Mouse (Mus musculus): ENCODE results near the gene Eps8l1. TPM values are rescaled to one million over a fixed set of nuclear protein-coding genes. Genes with fewer than 3 reads are reported as not detected.
A peak's percentile ranks its signal among the peaks of the same experiment; 100 is the strongest.

The Eps8l1 gene
- total and polyA plus RNA-seq, 3 experiments: 0.01 to 0.19 TPM; not detected in 1

GRCm38 (mm10) chr7:4501558-4502397 lies 41.3 kb downstream of the Eps8l1 start, which contains the start of gene Ppp1r12c (continued):
- TF ChIP-seq HCFC1 (IDR thresholded peaks at IDR 0.05; ENCODE audit: low read depth, low read length): peak; percentile 89
- peak; percentile 6; the same call in 1 of the 2 replicates for TF ChIP-seq ETS1 (IDR thresholded peaks at IDR 0.05; ENCODE audit: low read depth, low read length)
- 0 out of 2 replicates have a peak, but pooled peaks have one; percentile 20 for TF ChIP-seq NRF1 (IDR thresholded peaks at IDR 0.05; ENCODE audit: insufficient read depth, low read depth, low read length, poor library complexity, severe bottlenecking)
- peak; percentile 73 to 91 for TF ChIP-seq POLR2A (IDR thresholded peaks at IDR 0.05; ENCODE audit: control insufficient read depth in 1 of 2, insufficient read depth in 1 of 2, low read depth in 1 of 2, low read length in 2 of 2, poor library complexity in 1 of 2)
- no peak for TF ChIP-seq E2F4 (IDR thresholded peaks at IDR 0.05; ENCODE audit: borderline replicate concordance, low read depth, low read length)
- TF ChIP-seq POLR2AphosphoS2 (IDR thresholded peaks at IDR 0.05; ENCODE audit: low read length): 0 out of 2 replicates have a peak, but pooled peaks have one; percentile 55
- peak; percentile 35; the same call in 1 of the 2 replicates for TF ChIP-seq BHLHE40 (IDR thresholded peaks at IDR 0.05; ENCODE audit: borderline replicate concordance, low read depth, low read length)
- TF ChIP-seq ZKSCAN1 (IDR thresholded peaks at IDR 0.05; ENCODE audit: low read depth, low read length): no peak
- 0 out of 2 replicates have a peak, but pooled peaks have one; percentile 9 for TF ChIP-seq MYB (IDR thresholded peaks at IDR 0.05; ENCODE audit: low read depth, low read length)
- TF ChIP-seq CTCF (IDR thresholded peaks at IDR 0.05 in 2 of 3, conservative IDR thresholded peaks at IDR 0.05 in 1 of 3; ENCODE audit: control insufficient read depth in 1 of 3, insufficient read depth in 1 of 3, low read depth in 2 of 3, low read length in 3 of 3, poor library complexity in 1 of 3, severe bottlenecking in 1 of 3): 0 out of 6 replicates have a peak, but pooled peaks of 1 of the 3 experiments have one; percentile 0
- peak; percentile 35; the same call in 1 of the 2 replicates for TF ChIP-seq GATA1 (IDR thresholded peaks at IDR 0.05; ENCODE audit: low read depth, low read length)
- peak; percentile 84 for TF ChIP-seq KAT2A (conservative IDR thresholded peaks at IDR 0.05; ENCODE audit: low read depth, low read length)
- TF ChIP-seq USF1 (IDR thresholded peaks at IDR 0.05; ENCODE audit: low read depth, low read length): no peak

GRCm38 (mm10) chr7:4502421-4503090 lies 42.1 kb downstream of the Eps8l1 start:
- peaks cover 41% of the 10 kb centered on the region for H3K79me2 ChIP-seq (ENCODE audit: control insufficient read depth, insufficient read depth, low read length, poor library complexity)
- peak overlapping the region; percentile 93 for H3K9ac ChIP-seq (ENCODE audit: control insufficient read depth, low read depth, low read length, poor library complexity, severe bottlenecking)
- no peaks in the 10 kb centered on the region for H3K9me3 ChIP-seq (replicated peaks; ENCODE audit: insufficient read depth, low read length)
- peaks cover 1 to 34% of the 10 kb centered on the region in 2 experiments; a peak in 3 of 4 replicates for H3K36me3 ChIP-seq (ENCODE audit: control insufficient read depth in 1 of 2, insufficient read depth in 2 of 2, low read length in 2 of 2)
- peak overlapping the region; percentile 90 to 92 for H3K4me3 ChIP-seq (ENCODE audit: control insufficient read depth in 1 of 2, insufficient read depth in 1 of 2, low read depth in 2 of 2, low read length in 2 of 2)
- no peaks in the 10 kb centered on the region for H3K27me3 ChIP-seq (ENCODE audit: control insufficient read depth in 1 of 2, insufficient read depth in 2 of 2, low read length in 2 of 2)
- H3K27ac ChIP-seq (ENCODE audit: control insufficient read depth, low read depth, low read length): peak overlapping the region; percentile 87
- H3K4me1 ChIP-seq (ENCODE audit: control insufficient read depth in 1 of 2, insufficient read depth in 2 of 2, low read length in 2 of 2): peaks cover 10 to 40% of the 10 kb centered on the region in 2 experiments
- DNase-seq (ENCODE audit: low read depth, low spot score): peak; percentile 87
- TF ChIP-seq TBP (IDR thresholded peaks at IDR 0.05; ENCODE audit: low read depth, low read length) (no peak), ZKSCAN1 (IDR thresholded peaks at IDR 0.05; ENCODE audit: low read depth, low read length) (no peak), CTCF (IDR thresholded peaks at IDR 0.05 in 2 of 3, conservative IDR thresholded peaks at IDR 0.05 in 1 of 3; ENCODE audit: control insufficient read depth in 1 of 3, insufficient read depth in 1 of 3, low read depth in 2 of 3, low read length in 3 of 3, poor library complexity in 1 of 3, severe bottlenecking in 1 of 3) (no peak), MAX (IDR thresholded peaks at IDR 0.05; ENCODE audit: low read length) (peak; percentile 71; the same call in 1 of the 2 replicates), MAZ (IDR thresholded peaks at IDR 0.05; ENCODE audit: low read depth, low read length) (peak; percentile 50; the same call in 1 of the 2 replicates), RCOR1 (IDR thresholded peaks at IDR 0.05; ENCODE audit: low read depth, low read length) (no peak), KAT2A (conservative IDR thresholded peaks at IDR 0.05; ENCODE audit: low read depth, low read length) (peak; percentile 92), TAL1 (IDR thresholded peaks at IDR 0.05; ENCODE audit: low read length) (no peak), EP300 (IDR thresholded peaks at IDR 0.05; ENCODE audit: low read depth in 1 of 2, low read length in 2 of 2) (no peak), TCF12 (IDR thresholded peaks at IDR 0.05; ENCODE audit: low read depth, low read length) (0 out of 2 replicates have a peak, but pooled peaks have one; percentile 31), MYC (IDR thresholded peaks at IDR 0.05; ENCODE audit: low read depth, low read length) (0 out of 2 replicates have a peak, but pooled peaks have one; percentile 19), RAD21 (IDR thresholded peaks at IDR 0.05; ENCODE audit: low read depth, low read length) (no peak), MXI1 (IDR thresholded peaks at IDR 0.05; ENCODE audit: low read depth, low read length) (peak; percentile 27), CHD1 (IDR thresholded peaks at IDR 0.05; ENCODE audit: low read depth, low read length) (no peak), ETS1 (IDR thresholded peaks at IDR 0.05; ENCODE audit: low read depth, low read length) (no peak), NRF1 (IDR thresholded peaks at IDR 0.05; ENCODE audit: insufficient read depth, low read depth, low read length, poor library complexity, severe bottlenecking) (no peak), POLR2AphosphoS2 (IDR thresholded peaks at IDR 0.05; ENCODE audit: low read length) (no peak), GATA1 (IDR thresholded peaks at IDR 0.05; ENCODE audit: low read depth, low read length) (peak; percentile 97), JUND (IDR thresholded peaks at IDR 0.05; ENCODE audit: low read depth, low read length) (no peak), MAFK (IDR thresholded peaks at IDR 0.05; ENCODE audit: borderline replicate concordance, low read depth, low read length) (no peak), BHLHE40 (IDR thresholded peaks at IDR 0.05; ENCODE audit: borderline replicate concordance, low read depth, low read length) (no peak), NELFE (IDR thresholded peaks at IDR 0.05; ENCODE audit: low read depth, low read length) (no peak; the same call in 1 of the 2 replicates), ZC3H11A (IDR thresholded peaks at IDR 0.05; ENCODE audit: low read depth, low read length) (no peak), SMC3 (IDR thresholded peaks at IDR 0.05; ENCODE audit: low read depth, low read length) (no peak), HCFC1 (IDR thresholded peaks at IDR 0.05; ENCODE audit: low read depth, low read length) (peak; percentile 95)

All from MEL (cell line).